Mouse (Mus musculus) adrenal gland, adult 18-20 months (tissue): ENCODE results near the gene Tnpo1. TPM values are rescaled to one million over a fixed set of nuclear protein-coding genes. Genes with fewer than 3 reads are reported as not detected.

Experiments
- DNase-seq, 2 experiments: peaks; one replicate each; pipeline ENCODE4 v3.0.0; 2021 to 2022; ENCODE audit warnings: low spot score in 2 of 2
- long read RNA-seq, 2 experiments: library from polyadenylated mRNA; stranded (forward); transcript quantifications; one replicate each; pipeline ENCODE4 v2.0.0; 2021
- total RNA-seq, 2 experiments: library from RNA; stranded (reverse); gene quantifications; 1 replicate in 1 of 2; 2 replicates in 1 of 2; pipeline ENCODE4 v1.2.3; 2021

Tnpo1 gene
- 100 to 1,000 TPM; 103 to 135 TPM for total RNA-seq
- long read RNA-seq, experiment 1, full-length matches to known transcripts = 9 of 16 reads
- long read RNA-seq, experiment 1, partial matches to known transcripts = 1 of 16 reads
- long read RNA-seq, experiment 1, other reads (novel, unspliced or antisense) = 6 of 16 reads
- long read RNA-seq, experiment 2, full-length matches to known transcripts = 4 of 25 reads
- long read RNA-seq, experiment 2, partial matches to known transcripts = 2 of 25 reads
- long read RNA-seq, experiment 2, other reads (novel, unspliced or antisense) = 19 of 25 reads

DNA sequence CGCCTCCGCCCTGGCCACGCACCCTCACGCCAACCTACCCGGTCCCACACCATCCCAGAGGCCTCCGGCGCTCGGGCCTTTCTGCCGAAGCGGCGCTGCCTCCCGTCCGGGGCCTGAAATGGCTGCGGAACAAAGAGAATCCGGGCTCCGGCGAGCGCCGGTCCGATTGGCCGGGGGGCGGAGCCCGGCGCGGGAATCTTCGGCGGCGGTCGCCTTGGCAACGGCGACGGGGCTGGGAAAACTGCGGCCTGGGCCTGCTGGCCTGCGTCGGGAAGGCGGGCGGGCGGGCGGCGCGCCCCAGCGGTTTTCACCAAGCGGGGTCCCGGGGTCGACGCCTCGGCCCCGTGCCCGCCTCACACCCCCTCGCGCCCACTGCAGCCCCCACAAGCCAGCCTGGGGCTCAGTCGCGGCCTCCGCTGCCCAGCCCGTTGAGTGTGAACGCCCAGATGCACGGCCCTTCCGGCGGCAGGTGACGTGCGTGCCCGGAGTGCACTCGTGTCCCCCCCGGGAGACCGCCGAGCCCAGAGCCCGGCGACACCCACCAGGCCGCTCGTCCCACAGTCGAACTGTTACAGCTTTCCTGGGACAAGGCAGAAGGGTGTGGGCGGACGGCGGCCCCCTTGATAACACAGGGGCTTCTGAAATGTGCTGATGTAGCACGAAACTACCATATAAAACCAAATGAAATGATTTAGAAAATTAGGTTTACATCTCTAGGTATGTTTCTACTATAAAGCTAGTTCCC lies at the start of gene Tnpo1:
Gene Tnpo1, minus strand, starts transcription at position 172 of the 745 bp plus-strand sequence.
- peak; percentile 93 to 94 for DNase-seq

DNA sequence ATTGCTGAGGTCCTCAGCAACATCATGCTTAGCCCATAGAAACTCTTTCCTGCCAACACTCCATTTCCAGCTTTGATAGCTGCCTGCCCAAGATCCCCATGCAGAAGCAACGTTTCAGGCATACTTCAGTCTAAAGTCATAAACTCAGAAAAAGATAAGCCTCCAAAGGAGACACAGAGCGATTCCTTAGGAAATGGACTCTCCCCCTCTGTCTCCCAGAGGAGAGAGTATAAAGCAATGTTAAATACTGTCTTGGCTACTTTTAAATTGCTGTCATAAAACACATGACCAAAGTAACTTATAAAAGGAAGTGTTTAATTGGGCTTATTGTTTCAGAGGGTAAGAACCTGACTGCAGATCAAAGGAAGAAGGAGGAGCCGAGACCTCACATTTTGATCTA lies 45.9 kb upstream of the Tnpo1 start:
- DNase-seq = no peak

DNA sequence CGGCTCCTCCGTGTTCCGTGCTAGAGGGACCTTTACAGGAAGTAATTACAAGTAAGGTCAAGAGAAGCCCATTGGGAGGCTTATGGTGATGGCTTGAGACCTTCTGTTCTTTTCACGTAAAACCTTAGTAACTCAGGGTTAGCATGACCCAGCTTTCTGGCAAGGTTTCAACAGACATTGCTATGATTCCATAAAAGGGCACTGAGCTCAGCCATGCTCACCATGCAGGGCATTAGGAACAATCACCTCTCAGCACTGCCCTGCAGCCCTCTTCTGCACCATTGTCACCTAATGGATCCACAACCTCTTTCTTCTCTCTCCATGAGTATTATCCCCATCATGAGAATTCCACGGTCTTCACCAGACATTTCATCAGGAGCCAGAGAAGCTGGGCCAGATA lies 45.5 kb upstream of the Tnpo1 start:
- DNase-seq = no peak

GRCm38 (mm10) chr13:98968517-98968916 lies 42.3 kb upstream of the Tnpo1 start:
- DNase-seq = no peak

- DNase-seq = no peak
Observed at GRCm38 (mm10) chr13:98967942-98968341, 41.8 kb upstream of the Tnpo1 start.

GRCm38 (mm10) chr13:98966583-98966982 lies 40.4 kb upstream of the Tnpo1 start:
- no peak for DNase-seq

DNA sequence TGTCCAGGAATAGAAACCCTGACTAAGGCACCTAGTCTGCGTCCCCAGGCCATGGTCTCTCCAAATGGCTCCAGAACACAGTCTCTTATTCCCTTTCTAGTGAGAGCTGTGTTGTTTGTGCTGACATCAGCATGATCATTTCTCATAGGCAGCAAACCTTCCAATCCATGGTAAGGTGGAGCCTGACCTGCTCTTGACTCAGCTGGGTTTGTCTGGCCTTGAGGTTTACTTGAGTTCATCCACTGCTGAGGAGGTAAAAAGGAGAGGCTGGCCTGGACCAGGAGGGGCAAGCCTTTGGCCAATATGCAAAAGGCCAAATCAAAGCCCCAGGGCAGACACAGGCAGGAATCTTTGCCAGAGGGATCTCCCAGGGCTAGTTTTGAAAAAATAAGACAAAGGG lies 37.4 kb upstream of the Tnpo1 start:
- no peak for DNase-seq

- DNase-seq = no peak
Observed at GRCm38 (mm10) chr13:98958177-98958576, 32.0 kb upstream of the Tnpo1 start.

DNA sequence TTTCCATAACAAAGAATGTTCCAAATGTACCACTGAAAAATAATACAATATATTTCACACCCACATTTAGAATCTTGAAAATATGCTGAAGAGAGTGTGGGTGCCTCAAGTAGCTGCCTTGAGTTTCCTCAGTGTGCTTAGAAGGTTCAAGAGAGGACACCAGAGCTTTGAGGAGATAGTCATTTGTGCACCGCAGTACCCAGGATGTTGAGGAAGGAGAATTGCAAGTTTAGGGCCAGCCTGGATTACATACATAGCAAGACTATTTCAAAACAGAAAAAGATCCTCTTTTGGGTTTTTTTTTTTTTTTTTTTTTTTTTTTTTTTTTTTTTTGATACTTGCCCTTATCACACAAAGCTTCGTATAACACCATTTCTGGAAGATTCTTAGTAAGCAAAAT lies 30.0 kb upstream of the Tnpo1 start:
- no peak for DNase-seq

DNA sequence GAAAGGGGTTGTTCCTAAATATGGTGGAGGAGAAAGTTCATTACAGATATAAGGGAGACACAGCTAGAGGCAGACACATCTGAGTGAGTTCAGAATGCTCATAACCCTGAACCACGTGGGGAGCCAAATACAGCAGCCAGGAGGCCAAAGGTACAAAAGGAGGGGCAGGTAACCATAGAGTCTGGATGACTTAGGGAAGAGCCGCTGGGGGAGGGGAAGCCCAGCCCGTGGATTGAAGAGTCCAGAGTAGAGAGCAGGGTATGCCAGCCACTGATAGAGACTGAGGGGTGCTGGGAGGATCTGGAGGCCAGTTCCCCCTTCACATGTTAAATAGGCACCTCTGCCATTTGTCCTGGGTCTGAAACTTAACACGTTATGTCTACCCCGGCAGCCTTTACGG lies 29.5 kb upstream of the Tnpo1 start:
- no peak for DNase-seq

- DNase-seq = peak in 1 of 2 experiments; percentile 21
Observed at GRCm38 (mm10) chr13:98955226-98955625, 29.0 kb upstream of the Tnpo1 start.

DNA sequence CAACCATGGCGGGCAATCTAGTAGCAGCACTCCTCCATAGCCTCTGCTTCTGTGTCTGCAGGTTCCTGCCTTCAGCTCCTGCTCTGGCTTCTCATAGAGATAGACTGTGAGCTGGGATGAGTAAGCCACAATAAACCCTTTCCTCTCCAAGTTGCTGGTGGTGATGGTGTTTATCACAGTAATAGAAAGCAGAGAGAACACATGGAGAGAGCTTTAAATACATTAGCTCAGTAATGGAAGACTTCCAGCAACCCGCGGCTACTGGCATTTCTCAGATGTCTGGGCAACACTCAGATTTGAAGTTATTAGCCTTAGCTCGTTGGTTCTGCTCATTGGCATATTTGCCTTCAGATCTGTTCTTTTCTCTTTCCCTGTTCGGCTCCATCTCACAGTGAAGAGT lies 27.6 kb upstream of the Tnpo1 start:
- DNase-seq = no peak

GRCm38 (mm10) chr13:98951951-98952350 lies 25.8 kb upstream of the Tnpo1 start:
- DNase-seq = no peak

DNA sequence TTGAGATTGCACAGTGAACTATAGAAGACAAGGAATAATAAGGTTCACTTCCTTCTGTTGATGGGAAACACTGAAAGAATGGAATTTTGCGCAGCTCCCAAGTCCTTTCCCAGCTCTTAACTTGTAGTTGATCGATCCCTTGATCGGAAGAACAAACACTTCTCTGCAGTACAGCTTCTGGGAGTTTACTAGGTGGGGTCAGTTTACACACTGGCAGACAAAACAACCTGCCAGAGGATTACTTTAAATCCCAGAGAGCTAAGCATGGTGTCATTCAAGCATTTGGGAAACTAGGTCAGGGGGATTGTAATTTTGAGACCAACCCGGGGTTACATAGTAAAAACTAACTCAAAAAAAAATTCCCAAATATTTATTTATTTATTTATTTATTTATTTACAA lies 22.0 kb upstream of the Tnpo1 start:
- DNase-seq = no peak

DNA sequence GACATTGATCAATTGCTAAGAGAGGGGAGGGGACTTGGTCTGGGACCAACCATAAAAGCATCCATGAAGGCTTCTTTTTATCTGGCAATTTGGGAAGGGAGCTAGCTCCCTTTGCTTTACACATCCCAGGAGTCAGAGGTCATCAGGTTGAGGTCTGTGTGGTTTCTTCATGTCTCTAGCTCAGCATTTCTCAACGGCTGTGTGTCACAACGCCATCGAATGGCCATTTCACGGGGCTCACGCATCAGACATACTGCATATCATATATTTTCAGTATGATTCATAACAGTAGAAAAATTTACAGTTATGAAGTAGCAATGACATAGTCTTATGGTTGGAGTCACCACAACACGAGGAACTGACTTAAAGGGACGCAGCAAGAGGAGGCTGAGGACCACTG lies 20.2 kb upstream of the Tnpo1 start:
- DNase-seq = no peak

DNA sequence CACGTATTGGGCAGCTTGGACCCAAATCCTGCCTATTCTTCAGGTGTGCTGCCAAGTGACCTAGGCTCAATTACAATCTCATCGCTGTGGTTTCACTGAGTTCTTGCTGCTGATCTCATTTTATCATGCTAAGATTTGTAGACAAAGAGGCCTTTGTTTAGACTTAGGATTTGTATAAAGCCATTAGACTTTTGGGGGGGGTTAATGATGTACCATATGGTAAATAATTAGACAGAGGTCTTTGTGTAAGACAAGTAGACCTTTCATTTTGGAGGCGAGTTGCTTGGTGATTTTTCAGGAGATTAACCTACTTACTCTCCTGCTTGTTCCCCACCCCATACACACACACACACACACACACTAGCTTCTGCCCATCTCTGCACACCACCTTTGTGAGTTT lies 19.7 kb upstream of the Tnpo1 start:
- no peak for DNase-seq

DNA sequence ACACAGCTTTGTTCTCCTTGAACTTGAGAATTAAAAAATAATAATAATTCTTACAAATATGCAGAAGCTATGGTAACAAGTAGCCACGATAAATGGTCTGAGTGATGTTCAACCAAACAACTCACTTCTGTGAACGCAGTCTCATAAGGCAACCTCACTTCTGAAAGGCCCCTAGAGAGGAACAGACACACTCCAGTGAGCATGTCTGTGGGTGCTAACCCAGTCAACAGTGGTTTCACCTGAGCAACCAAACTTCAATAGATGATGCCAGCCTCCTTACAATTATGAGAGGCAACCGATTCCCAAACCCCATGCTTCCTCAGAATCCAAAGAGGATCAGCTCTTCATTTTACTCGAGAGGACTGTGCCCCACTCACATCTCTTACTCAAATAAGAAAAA lies 19.2 kb upstream of the Tnpo1 start:
- no peak for DNase-seq

DNA sequence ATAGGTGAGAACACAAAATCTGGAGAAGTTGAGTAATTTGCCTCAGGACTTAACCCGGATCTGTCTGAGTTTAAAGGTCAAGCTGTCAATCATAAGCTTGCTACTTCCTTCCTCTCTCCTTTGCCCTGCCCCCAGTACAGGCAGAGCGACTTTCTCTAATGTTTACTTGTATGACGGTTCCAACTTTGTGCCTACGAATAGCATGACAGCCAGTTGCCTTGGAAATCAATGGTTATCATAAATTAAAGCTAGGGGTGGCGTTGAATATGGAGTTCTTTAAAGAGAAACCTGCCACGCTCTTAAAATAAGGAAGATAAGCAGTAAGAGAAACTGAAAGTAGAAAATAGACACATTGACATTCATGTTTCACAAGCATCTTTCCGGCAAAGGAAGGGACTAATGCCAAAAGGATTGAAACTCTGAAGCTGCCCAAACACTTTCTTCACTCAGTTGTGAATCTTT lies 18.5 kb upstream of the Tnpo1 start:
- no peak for DNase-seq

- DNase-seq = no peak
Observed at GRCm38 (mm10) chr13:98942360-98942759, 16.2 kb upstream of the Tnpo1 start.

- DNase-seq = no peak
Observed at GRCm38 (mm10) chr13:98941829-98942343, 15.7 kb upstream of the Tnpo1 start.

- no peak for DNase-seq
Observed at GRCm38 (mm10) chr13:98937108-98937507, 10.9 kb upstream of the Tnpo1 start.

- DNase-seq = no peak
Observed at GRCm38 (mm10) chr13:98928908-98929307, 2.7 kb upstream of the Tnpo1 start.

DNA sequence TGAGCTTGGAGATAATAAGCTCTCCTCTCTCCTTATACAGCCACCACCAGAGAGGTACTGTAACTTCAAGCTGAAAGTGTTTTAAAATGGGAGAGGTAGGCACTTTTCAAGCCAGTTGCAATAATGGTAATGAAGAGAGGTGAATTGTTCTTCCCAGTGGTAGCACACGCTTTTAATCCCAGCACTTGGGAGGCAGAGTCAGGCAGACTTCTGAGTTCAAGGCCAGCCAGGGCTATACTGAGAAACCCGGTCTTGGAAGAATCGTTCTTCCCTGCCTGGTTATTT lies 716 bp upstream of the Tnpo1 start:
- DNase-seq = no peak
